Mouse (Mus musculus) fibroblast of lung, adult 2 months (primary cell): Measurements from ENCODE around the gene Prr7.
"Not testable (repeated sequence)": the region's sequence is repeated elsewhere in the genome, so short reads cannot be mapped to it uniquely, and the experiment has no call there.

Experiments used
- DNase-seq: peaks from one replicate; pipeline ENCODE4 v3.0.0-alpha.2; 2011; ENCODE audit warnings: low read depth

The Prr7 gene

DNA sequence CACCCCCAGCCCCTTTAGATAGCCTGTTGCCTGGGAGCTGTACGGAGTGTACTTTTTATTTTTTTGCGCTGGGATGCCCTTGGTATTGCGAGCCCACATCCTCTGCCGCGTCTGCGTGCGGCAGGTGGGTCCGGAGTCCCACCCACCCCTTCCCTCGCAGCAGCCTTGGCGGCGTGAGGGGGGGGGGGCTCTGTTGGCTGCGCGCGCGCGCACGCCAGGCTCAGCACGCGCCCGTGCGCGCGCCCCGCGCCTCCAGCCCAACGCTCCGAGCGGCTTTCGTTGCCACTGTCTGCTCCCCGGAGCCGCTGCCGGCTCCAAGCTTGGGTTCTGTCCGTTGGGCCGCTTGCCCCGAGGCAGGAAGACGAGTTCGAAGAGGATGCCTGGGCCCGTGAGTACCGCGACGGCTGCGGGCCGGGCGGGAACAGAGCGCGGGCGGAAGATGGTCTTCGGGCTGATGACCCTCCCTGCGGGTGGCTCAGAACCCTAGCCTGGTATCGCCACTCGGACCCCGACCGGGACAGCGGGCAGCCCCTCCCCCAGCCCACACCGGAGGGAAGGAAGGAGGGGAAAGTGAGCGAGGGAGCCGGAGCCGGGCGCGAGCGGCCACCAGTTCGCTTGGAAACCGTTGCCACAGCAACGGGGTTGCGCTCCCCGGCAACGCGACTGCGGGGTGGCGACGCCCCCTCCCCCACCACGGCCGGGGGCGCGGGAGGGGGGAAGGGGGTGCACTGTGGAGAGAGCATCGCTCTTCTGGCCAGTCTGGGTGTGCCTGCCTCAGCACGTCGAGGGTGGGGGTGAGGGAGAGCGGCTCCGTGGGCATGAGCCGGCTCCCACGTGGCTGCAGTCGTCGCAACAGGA lies at the start of gene Prr7:
TSS of gene Prr7 (plus strand) at position 241 of the 858 bp plus-strand sequence.
- DNase-seq, result no peak

DNA sequence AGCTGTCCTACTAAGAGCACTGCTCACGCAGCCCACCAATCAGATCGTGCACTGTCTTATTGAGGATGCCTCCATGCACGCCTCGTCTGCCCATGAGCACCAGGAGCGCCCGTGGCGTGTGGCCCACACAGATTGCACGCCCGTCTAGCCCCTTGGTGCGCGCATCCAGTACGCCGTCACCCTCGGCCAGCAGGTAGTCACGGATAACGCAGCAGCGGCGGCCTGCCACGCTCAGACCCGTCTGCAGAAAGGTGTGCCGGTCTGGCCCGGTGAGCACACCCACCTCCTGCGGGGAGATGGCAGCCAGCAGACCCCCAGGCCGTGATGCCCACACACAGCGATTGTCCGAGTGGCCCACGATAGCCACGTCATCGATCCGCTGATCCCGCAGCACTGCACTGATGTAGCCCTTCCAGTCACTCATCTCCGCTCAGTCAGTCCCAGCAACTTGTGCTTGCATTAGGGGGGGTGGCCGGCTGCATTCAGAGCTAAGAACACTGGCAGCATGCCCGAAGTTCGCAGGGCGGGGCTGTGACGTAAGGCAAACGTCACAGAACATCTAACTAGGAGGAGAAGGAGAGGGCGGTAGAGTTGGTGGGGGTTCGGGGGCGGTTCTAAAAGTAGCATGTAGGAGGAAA lies 49.2 kb upstream of the Prr7 start, which contains the start of gene Pfn3:
TSS of gene Pfn3 (minus strand) at position 490 of the 638 bp plus-strand sequence.
- no peak for DNase-seq

GRCm38 (mm10) chr13:55418004-55418403 lies 46.1 kb upstream of the Prr7 start:
- DNase-seq, result peak; percentile 59

DNA sequence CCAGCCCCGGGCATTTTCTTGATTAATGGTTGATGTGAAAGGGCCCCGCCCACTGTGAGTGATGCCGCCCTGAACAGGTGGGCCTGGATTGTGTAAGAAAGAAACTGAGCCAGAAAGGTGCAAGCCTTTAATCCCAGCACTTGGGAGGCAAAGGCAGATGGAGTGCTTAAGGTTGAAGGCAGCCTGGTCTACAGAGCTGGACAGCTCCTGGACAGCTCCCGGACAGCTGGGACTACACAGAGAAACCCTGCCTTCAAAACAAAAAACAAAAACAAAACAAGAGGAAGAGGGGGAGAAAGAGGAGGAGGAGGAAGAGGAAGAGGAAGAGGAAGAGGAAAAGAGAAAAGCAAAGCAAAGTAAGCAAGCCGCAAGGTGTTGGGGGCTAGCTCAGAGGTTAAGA lies 44.9 kb upstream of the Prr7 start:
- no peak for DNase-seq

- no peak for DNase-seq
Observed at GRCm38 (mm10) chr13:55420018-55420932, 43.8 kb upstream of the Prr7 start.

- no peak for DNase-seq
Observed at GRCm38 (mm10) chr13:55420933-55421800, 42.9 kb upstream of the Prr7 start.

DNA sequence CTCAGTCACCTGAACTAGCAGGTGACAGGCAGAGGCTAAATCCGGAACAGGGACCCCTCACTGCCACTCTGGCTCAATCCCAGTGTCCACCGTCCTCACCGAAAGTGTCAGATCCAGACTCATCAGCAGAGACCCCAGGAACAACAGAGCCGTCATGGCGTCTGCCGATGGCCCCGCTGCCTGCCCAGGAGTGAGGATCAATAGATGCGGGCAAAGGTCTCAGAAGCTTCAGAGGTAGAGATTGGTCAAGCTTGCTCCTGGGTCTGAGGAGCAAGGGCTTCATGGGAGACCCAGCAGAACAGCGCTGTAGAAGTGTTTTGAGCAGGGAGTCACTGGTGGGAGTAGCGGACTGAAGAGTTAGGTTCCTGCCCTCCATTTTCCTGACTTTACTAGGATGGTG lies 37.5 kb upstream of the Prr7 start, which contains the start of gene F12:
TSS of gene F12 (minus strand) at position 181 of the 400 bp plus-strand sequence.
- no peak for DNase-seq

- DNase-seq, result no peak
Observed at GRCm38 (mm10) chr13:55429226-55429888, 34.7 kb upstream of the Prr7 start.

- peak; percentile 24 for DNase-seq
Observed at GRCm38 (mm10) chr13:55430566-55430965, 33.5 kb upstream of the Prr7 start.

DNA sequence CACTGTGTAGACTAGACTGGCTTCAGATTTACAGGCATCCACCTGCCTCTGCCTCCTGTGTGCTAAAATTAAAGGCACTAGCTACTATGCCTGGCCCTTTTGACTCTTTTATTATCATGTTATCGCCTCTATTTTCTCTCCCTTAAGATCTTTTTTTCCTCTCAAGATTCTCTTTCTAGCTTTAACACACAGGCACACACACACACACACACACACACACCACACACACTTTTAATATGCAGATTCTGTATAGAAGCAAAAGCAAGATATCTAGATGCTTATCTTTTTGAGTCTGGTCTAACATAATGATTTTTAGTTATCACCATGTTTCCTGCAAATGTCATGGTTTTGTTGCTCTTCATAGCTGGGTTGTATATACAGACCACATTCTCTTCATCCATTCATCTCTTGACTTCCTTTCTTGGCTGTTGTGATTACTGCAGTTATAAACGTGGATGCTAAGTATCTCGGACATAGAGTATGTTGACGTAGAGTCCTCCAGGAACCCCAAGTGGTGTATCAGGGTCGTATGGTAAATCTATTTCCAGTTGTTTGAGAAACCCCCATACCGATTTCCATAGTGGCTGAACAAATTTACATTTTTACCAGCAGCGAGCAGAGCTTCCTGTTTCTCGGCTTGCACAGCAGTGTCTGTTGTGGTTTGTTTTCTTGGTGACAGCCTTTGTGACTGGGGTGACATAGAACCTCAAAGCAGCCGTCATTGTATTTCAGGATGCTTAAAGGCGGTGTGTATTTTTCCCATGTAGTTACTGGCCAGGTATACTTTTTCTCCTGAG lies 32.0 kb upstream of the Prr7 start:
- DNase-seq, result no peak

GRCm38 (mm10) chr13:55437111-55437629 lies 26.9 kb upstream of the Prr7 start:
- DNase-seq, result not testable (repeated sequence)

GRCm38 (mm10) chr13:55443799-55444285 lies 20.2 kb upstream of the Prr7 start:
- DNase-seq, result no peak

- peak; percentile 51 for DNase-seq
Observed at GRCm38 (mm10) chr13:55444286-55444936, 19.7 kb upstream of the Prr7 start.

DNA sequence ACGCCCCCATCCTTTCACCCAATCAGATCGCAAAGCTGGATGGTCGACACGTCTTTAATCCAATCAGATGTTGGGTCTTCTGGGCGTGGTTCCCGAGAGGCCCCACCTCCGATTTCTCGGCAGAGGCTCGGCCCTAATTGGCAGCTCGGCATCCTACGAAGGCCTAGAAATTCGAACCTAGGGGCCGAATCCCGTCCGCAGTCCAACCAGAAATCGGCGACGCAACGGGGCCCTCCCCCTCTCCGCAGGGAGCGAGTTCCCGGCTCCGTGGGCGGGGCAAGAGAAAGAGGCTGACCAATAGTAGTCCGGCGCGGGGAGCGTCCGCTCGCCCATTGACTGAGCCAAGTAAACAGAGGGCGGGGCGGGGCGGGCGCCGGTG lies 19.1 kb upstream of the Prr7 start, which contains the start of gene Grk6:
TSS of gene Grk6 (plus strand) at position 136 of the 379 bp plus-strand sequence.
- DNase-seq, result peak; percentile 98

DNA sequence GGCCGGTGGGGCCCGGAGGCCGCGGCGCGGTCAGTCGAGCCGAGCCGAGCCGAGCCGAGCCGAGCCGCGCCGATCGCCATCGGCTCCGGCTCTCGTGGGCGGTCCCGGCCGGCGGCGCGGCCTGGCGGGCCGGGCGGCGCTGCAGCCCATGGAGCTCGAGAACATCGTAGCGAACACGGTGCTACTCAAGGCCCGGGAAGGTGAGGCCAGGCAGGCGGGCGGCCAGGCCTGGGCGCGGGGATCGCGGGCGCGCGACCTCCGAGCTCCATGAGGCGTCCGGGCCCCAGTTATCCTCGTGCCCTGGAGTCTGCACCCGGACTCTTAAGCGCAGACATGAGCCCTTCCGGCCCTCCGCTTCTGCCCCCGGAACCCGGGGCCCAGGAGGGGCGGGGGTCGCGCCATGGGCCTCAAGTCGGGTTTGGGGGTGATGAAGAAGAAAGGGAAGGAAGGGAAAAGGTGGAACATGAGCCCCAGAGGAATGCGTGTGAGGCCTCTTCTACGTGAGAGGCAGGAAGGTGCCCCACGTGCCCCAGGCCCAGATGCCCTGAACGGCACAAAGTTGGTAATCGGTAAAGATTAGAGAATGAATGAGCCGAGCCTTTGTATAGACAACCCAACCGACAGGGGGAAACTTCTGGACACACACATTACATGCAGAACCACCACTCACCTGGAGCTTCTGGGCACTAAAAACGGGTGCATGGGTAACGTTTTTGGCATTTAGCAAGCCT lies 18.5 kb upstream of the Prr7 start:
- no peak for DNase-seq

DNA sequence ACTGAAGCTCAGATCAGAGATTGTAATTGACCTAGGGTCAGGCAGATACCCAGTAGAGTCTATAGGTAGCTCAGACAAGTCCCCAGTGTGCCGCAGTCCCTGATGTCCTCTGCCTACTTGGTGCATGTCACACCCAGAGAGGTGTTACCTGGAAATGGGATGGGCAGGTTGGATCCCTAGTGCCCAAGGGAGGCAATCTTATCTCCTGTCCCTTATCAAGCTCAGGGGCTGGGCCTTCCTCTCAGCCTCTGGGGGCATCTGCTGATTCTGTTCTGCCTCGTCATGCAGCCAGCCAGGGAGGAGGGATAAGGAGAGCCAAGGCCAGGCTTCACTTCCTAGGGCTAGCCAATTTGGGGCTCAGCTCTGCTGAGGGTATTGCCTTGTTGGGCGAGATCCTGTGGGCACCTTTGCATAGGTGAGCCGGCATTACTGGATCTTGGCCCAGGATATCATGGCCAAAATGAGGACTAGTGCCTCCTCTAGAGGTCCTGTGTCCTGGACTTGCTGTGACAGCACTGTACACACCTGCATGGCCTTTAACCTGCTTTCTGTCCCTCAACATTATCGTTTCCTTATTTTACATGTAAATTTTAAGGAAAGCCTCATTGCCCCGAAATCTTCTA lies 17.5 kb upstream of the Prr7 start:
- DNase-seq, result no peak

GRCm38 (mm10) chr13:55447543-55447943 lies 16.5 kb upstream of the Prr7 start:
- no peak for DNase-seq

- DNase-seq, result no peak
Observed at GRCm38 (mm10) chr13:55448131-55448530, 15.9 kb upstream of the Prr7 start.
